Comparison of ENCODE assay signal across 8 mouse cellular contexts in genomic region chr11:67675562-67676540, GRCm38 (mm10). TPM values are rescaled to one million over a fixed set of nuclear protein-coding genes. Genes with fewer than 3 reads are reported as not detected.
A peak's percentile ranks its signal among the peaks of the same experiment; 100 is the strongest.
DNase-seq lines count a peak whose midpoint lies in the region; ATAC-seq and TF ChIP-seq lines count a peak whose summit lies in the region.
"Had no signal": no experiment of that assay in that cellular context is flagged by ENCODE, and none has a peak within 500 bp of the region (broad histone marks: within the 10 kb centered on the region; RNA-seq: fewer than 3 reads in every experiment).

No protein-coding gene starts in this region.

- no peak overlapping the region for H3K4me2 ChIP-seq in intestine, embryonic 16.5 days (ENCODE audit: low read depth, low read length)
- H3K4me2 ChIP-seq: heart, embryonic 13.5 days had no signal

- TF ChIP-seq CTCF in spleen, adult 2 months (IDR thresholded peaks at IDR 0.05; ENCODE audit: extremely low read depth, insufficient read depth, insufficient read length, insufficient replicate concordance) = peak; percentile 58; the same call in 1 of the 2 replicates
- TF ChIP-seq CTCF in embryonic fibroblast, embryonic 13.5 days (IDR thresholded peaks at IDR 0.05; ENCODE audit: borderline replicate concordance, insufficient read depth, low read length) = 0 out of 2 replicates have a peak, but pooled peaks have one; percentile 30
- TF ChIP-seq CTCF in lung, adult 2 months (IDR thresholded peaks at IDR 0.05; ENCODE audit: insufficient read depth, low read length) = peak; percentile 59

- no peaks in the 10 kb centered on the region for H3K9me3 ChIP-seq in intestine, embryonic 16.5 days (ENCODE audit: control insufficient read depth, low read length)
- H3K9me3 ChIP-seq: heart, embryonic 13.5 days had no signal

- DNase-seq in spleen, adult 2 months (ENCODE audit: low read depth in 1 of 2, low spot score in 2 of 2) = peak; percentile 11 to 32
- DNase-seq in spleen, adult 12 weeks (ENCODE audit: low spot score) = no peak
- DNase-seq in adrenal gland, postnatal 36 days = peak; percentile 27 to 65
- peak; percentile 24 for DNase-seq in lung, adult 2 months

- no peaks in the 10 kb centered on the region for H3K4me1 ChIP-seq in spleen, adult 2 months (ENCODE audit: control insufficient read depth, insufficient read depth, insufficient read length)
- peaks cover 5% of the 10 kb centered on the region; the same call in 1 of the 2 replicates for H3K4me1 ChIP-seq in embryonic fibroblast, embryonic 13.5 days (ENCODE audit: control insufficient read depth, insufficient read depth, low read length)
- no peaks in the 10 kb centered on the region for H3K4me1 ChIP-seq in intestine, embryonic 16.5 days (ENCODE audit: control insufficient read depth, insufficient read depth, low read length)
- H3K4me1 ChIP-seq in lung, adult 2 months (ENCODE audit: control insufficient read depth, insufficient read depth, low read length) = peaks cover 3% of the 10 kb centered on the region; the same call in 1 of the 2 replicates

- H3K27me3 ChIP-seq in spleen, adult 2 months (ENCODE audit: control insufficient read depth, insufficient read depth, low read length) = no peaks in the 10 kb centered on the region
- H3K27me3 ChIP-seq in intestine, embryonic 16.5 days (replicated peaks; ENCODE audit: control insufficient read depth, insufficient read depth, low read length) = no peaks in the 10 kb centered on the region
- H3K27me3 ChIP-seq: heart, embryonic 13.5 days had no signal

- no peaks in the 10 kb centered on the region for H3K36me3 ChIP-seq in spleen, adult 2 months (ENCODE audit: control insufficient read depth, insufficient read depth, low read length)
- H3K36me3 ChIP-seq in intestine, embryonic 16.5 days (ENCODE audit: control insufficient read depth, insufficient read depth, low read length) = no peaks in the 10 kb centered on the region
- H3K36me3 ChIP-seq: heart, embryonic 13.5 days had no signal

- 0 out of 2 replicates have a peak, but pooled peaks have one; percentile 16 for ATAC-seq in intestine, embryonic 16.5 days
- peak; percentile 62; the same call in 1 of the 2 replicates for ATAC-seq in neutrophil, adult 5-6 weeks (ENCODE audit: extremely low read depth, insufficient number of reproducible peaks, low FRiP score, poor library complexity, severe bottlenecking)

- no peak overlapping the region for H3K9ac ChIP-seq in intestine, embryonic 16.5 days (ENCODE audit: low read depth, low read length)
- H3K9ac ChIP-seq: heart, embryonic 13.5 days had no signal

- TF ChIP-seq POLR2A in spleen, adult 2 months (IDR thresholded peaks at IDR 0.05; ENCODE audit: low read depth, low read length) = no peak
- TF ChIP-seq POLR2A in embryonic fibroblast, embryonic 13.5 days (IDR thresholded peaks at IDR 0.05; ENCODE audit: low read depth, low read length) = no peak
- no peak for TF ChIP-seq POLR2A in lung, adult 2 months (IDR thresholded peaks at IDR 0.05; ENCODE audit: borderline replicate concordance, extremely low read depth, low read depth, low read length)

- no peak overlapping the region for H3K4me3 ChIP-seq in spleen, adult 2 months (ENCODE audit: extremely low read depth, insufficient read depth, insufficient read length)
- H3K4me3 ChIP-seq in embryonic fibroblast, embryonic 13.5 days (ENCODE audit: insufficient read depth, low read length) = no peak overlapping the region
- no peak overlapping the region for H3K4me3 ChIP-seq in intestine, embryonic 16.5 days (ENCODE audit: low read length)
- no peak overlapping the region for H3K4me3 ChIP-seq in lung, adult 2 months (replicated peaks; ENCODE audit: extremely low read depth, low read depth, low read length)
- H3K4me3 ChIP-seq: heart, embryonic 13.5 days had no signal

- no peak overlapping the region for H3K27ac ChIP-seq in spleen, adult 2 months (ENCODE audit: insufficient read depth, low read length)
- no peak overlapping the region for H3K27ac ChIP-seq in embryonic fibroblast, embryonic 13.5 days (ENCODE audit: insufficient read depth, low read length)
- no peak overlapping the region for H3K27ac ChIP-seq in intestine, embryonic 16.5 days (ENCODE audit: low read length)
- H3K27ac ChIP-seq: heart, embryonic 13.5 days had no signal

- WGBS in spleen, adult 2 months = 38% methylated on average over 12 of the region's 12 CpGs
- 62% methylated on average over 12 of the region's 12 CpGs for WGBS in intestine, embryonic 16.5 days
- 43% methylated on average over 12 of the region's 12 CpGs for WGBS in lung, adult 2 months

RNA-seq across cellular contexts. Expression of gene Rcvrn, which starts 19.3 kb away (rescaled TPM):
- polyA plus RNA-seq in spleen, adult 2 months (2012; rRNA removed) = not detected in 2 replicates
- total RNA-seq in adrenal gland, postnatal 36 days (2021) = under 1 TPM in 1 of 2 experiments, not detected in 1; 0.40 TPM
- not detected in 2 replicates for polyA plus RNA-seq in embryonic fibroblast, embryonic 13.5 days (2011; ENCODE audit: insufficient read length, low read depth, missing spikeins)
- polyA plus RNA-seq in intestine, embryonic 16.5 days (2015; fragmentation: Nextera tagmentation; extraction: Ambion mirVana) = not detected in 2 replicates
- polyA plus RNA-seq in lung, adult 2 months (2012; rRNA removed) = 0.22 TPM in 1 of 2 replicates, not detected in the other
- not detected in 2 replicates for total RNA-seq in neutrophil, adult 5-6 weeks (2017)
- polyA plus RNA-seq: heart, embryonic 13.5 days had no signal
